Mouse (Mus musculus): Measurements from ENCODE around the gene Tnrc6b. TPM values are rescaled to one million over a fixed set of nuclear protein-coding genes. Genes with fewer than 3 reads are reported as not detected.

Tnrc6b gene
- polyA plus RNA-seq, 1 experiment from 2014 or later, result 37.7 TPM

GRCm38 (mm10) chr15:80931345-80931960 lies 220.3 kb downstream of the Tnrc6b start:
- ATAC-seq (ENCODE audit: insufficient number of reproducible peaks, insufficient read depth, low FRiP score, low TSS enrichment), result no peak
- H3K4me1 ChIP-seq, result peaks cover 7% of the 10 kb centered on the region; the same call in 1 of the 2 replicates
- H3K27me3 ChIP-seq, result no peaks in the 10 kb centered on the region
- no peak overlapping the region for H3K4me2 ChIP-seq (replicated peaks)
- no peak overlapping the region for H3K4me3 ChIP-seq
- peaks cover 44% of the 10 kb centered on the region for H3K36me3 ChIP-seq
- H3K9me3 ChIP-seq, result no peaks in the 10 kb centered on the region
- H3K27ac ChIP-seq, result no peak overlapping the region; the same call in 1 of the 2 replicates
- H3K9ac ChIP-seq, result no peak overlapping the region
- WGBS, result 89% methylated on average over 9 of the region's 9 CpGs

- H3K4me3 ChIP-seq, result no peak overlapping the region
- peaks cover 40% of the 10 kb centered on the region for H3K36me3 ChIP-seq
- H3K27ac ChIP-seq, result no peak overlapping the region
- H3K9ac ChIP-seq, result no peak overlapping the region
- H3K4me1 ChIP-seq, result peaks cover 7% of the 10 kb centered on the region; the same call in 1 of the 2 replicates
- no peak for ATAC-seq (ENCODE audit: insufficient number of reproducible peaks, insufficient read depth, low FRiP score, low TSS enrichment)
- 91% methylated on average over 5 of the region's 5 CpGs for WGBS
- no peaks in the 10 kb centered on the region for H3K27me3 ChIP-seq
- H3K4me2 ChIP-seq (replicated peaks), result no peak overlapping the region
- no peaks in the 10 kb centered on the region for H3K9me3 ChIP-seq
Measured at GRCm38 (mm10) chr15:80934841-80935240, 223.7 kb downstream of the Tnrc6b start.

- H3K27ac ChIP-seq, result no peak overlapping the region
- H3K4me2 ChIP-seq (replicated peaks), result no peak overlapping the region
- 73% methylated on average over 3 of the region's 3 CpGs for WGBS
- no peaks in the 10 kb centered on the region for H3K9me3 ChIP-seq
- H3K36me3 ChIP-seq, result peaks cover 37% of the 10 kb centered on the region
- H3K9ac ChIP-seq, result no peak overlapping the region
- ATAC-seq (ENCODE audit: insufficient number of reproducible peaks, insufficient read depth, low FRiP score, low TSS enrichment), result no peak
- no peaks in the 10 kb centered on the region for H3K27me3 ChIP-seq
- H3K4me3 ChIP-seq, result no peak overlapping the region
- no peaks in the 10 kb centered on the region for H3K4me1 ChIP-seq
Measured at GRCm38 (mm10) chr15:80936686-80937085, 225.6 kb downstream of the Tnrc6b start.

- no peak overlapping the region for H3K4me3 ChIP-seq
- no peak overlapping the region for H3K9ac ChIP-seq
- no peak overlapping the region for H3K4me2 ChIP-seq (replicated peaks)
- no peak for ATAC-seq (ENCODE audit: insufficient number of reproducible peaks, insufficient read depth, low FRiP score, low TSS enrichment)
- no peaks in the 10 kb centered on the region for H3K27me3 ChIP-seq
- peaks cover 25% of the 10 kb centered on the region for H3K36me3 ChIP-seq
- WGBS, result 75% methylated on average over 4 of the region's 4 CpGs
- H3K4me1 ChIP-seq, result no peaks in the 10 kb centered on the region
- no peak overlapping the region for H3K27ac ChIP-seq
- H3K9me3 ChIP-seq, result no peaks in the 10 kb centered on the region
Measured at GRCm38 (mm10) chr15:80938615-80939014, 227.5 kb downstream of the Tnrc6b start.

GRCm38 (mm10) chr15:80939401-80939800 lies 228.3 kb downstream of the Tnrc6b start:
- Histone ChIP-seq H3K27me3 (no peaks in the 10 kb centered on the region), H3K36me3 (peaks cover 23% of the 10 kb centered on the region; the same call in 1 of the 2 replicates), H3K4me3 (no peak overlapping the region), H3K4me2 (replicated peaks) (no peak overlapping the region), H3K9me3 (no peaks in the 10 kb centered on the region), H3K4me1 (no peaks in the 10 kb centered on the region), H3K9ac (no peak overlapping the region), H3K27ac (no peak overlapping the region)
- 87% methylated on average over 5 of the region's 5 CpGs for WGBS
- no peak for ATAC-seq (ENCODE audit: insufficient number of reproducible peaks, insufficient read depth, low FRiP score, low TSS enrichment)

- Histone ChIP-seq H3K9ac (no peak overlapping the region), H3K27me3 (no peaks in the 10 kb centered on the region), H3K4me3 (no peak overlapping the region), H3K4me2 (replicated peaks) (no peak overlapping the region), H3K4me1 (no peaks in the 10 kb centered on the region), H3K36me3 (peaks cover 18% of the 10 kb centered on the region; the same call in 1 of the 2 replicates), H3K9me3 (no peaks in the 10 kb centered on the region), H3K27ac (no peak overlapping the region)
- 91% methylated on average over 6 of the region's 6 CpGs for WGBS
- ATAC-seq (ENCODE audit: insufficient number of reproducible peaks, insufficient read depth, low FRiP score, low TSS enrichment), result no peak
Measured at GRCm38 (mm10) chr15:80941468-80942040, 230.4 kb downstream of the Tnrc6b start.

- WGBS, result 61% methylated on average over 3 of the region's 3 CpGs
- H3K36me3 ChIP-seq, result 0 out of 2 replicates have a peak, but pooled peaks cover 11% of the 10 kb centered on the region
- no peak overlapping the region for H3K4me3 ChIP-seq
- H3K27ac ChIP-seq, result no peak overlapping the region
- no peaks in the 10 kb centered on the region for H3K9me3 ChIP-seq
- no peak overlapping the region for H3K4me2 ChIP-seq (replicated peaks)
- no peak overlapping the region for H3K9ac ChIP-seq
- no peaks in the 10 kb centered on the region for H3K27me3 ChIP-seq
- peaks cover 12% of the 10 kb centered on the region for H3K4me1 ChIP-seq
- ATAC-seq (ENCODE audit: insufficient number of reproducible peaks, insufficient read depth, low FRiP score, low TSS enrichment), result no peak
Measured at GRCm38 (mm10) chr15:80945851-80946250, 234.7 kb downstream of the Tnrc6b start.

GRCm38 (mm10) chr15:80948145-80949135 lies 237.3 kb downstream of the Tnrc6b start, which contains the start of gene Adsl:
Adsl (plus strand) TSS chr15:80948490.
- H3K4me1 ChIP-seq, result peaks cover 12% of the 10 kb centered on the region
- peaks cover 23% of the 10 kb centered on the region for H3K36me3 ChIP-seq
- H3K27ac ChIP-seq, result peak within 1 kb of the TSS; percentile 79
- peak; percentile 88 for ATAC-seq (ENCODE audit: insufficient number of reproducible peaks, insufficient read depth, low FRiP score, low TSS enrichment)
- H3K4me3 ChIP-seq, result peak within 1 kb of the TSS; percentile 93
- no peaks in the 10 kb centered on the region for H3K9me3 ChIP-seq
- WGBS, result under 1% methylated on average over 63 of the region's 63 CpGs
- peak within 1 kb of the TSS; percentile 70 for H3K4me2 ChIP-seq (replicated peaks)
- H3K27me3 ChIP-seq, result no peaks in the 10 kb centered on the region
- H3K9ac ChIP-seq, result peak within 1 kb of the TSS; percentile 74

- Histone ChIP-seq H3K27ac (no peak overlapping the region), H3K4me3 (peak overlapping the region; percentile 93), H3K27me3 (no peaks in the 10 kb centered on the region), H3K9me3 (no peaks in the 10 kb centered on the region), H3K4me2 (replicated peaks) (peak overlapping the region; percentile 70), H3K4me1 (peaks cover 12% of the 10 kb centered on the region), H3K36me3 (peaks cover 33% of the 10 kb centered on the region), H3K9ac (peak overlapping the region; percentile 74)
- ATAC-seq (ENCODE audit: insufficient number of reproducible peaks, insufficient read depth, low FRiP score, low TSS enrichment), result no peak
- 65% methylated on average over 4 of the region's 4 CpGs for WGBS
Measured at GRCm38 (mm10) chr15:80949431-80949830, 238.3 kb downstream of the Tnrc6b start.

- Histone ChIP-seq H3K9me3 (no peaks in the 10 kb centered on the region), H3K27ac (no peak overlapping the region), H3K4me1 (peaks cover 12% of the 10 kb centered on the region), H3K9ac (no peak overlapping the region), H3K36me3 (peaks cover 39% of the 10 kb centered on the region), H3K4me3 (no peak overlapping the region), H3K4me2 (replicated peaks) (peak overlapping the region; percentile 70), H3K27me3 (no peaks in the 10 kb centered on the region)
- ATAC-seq (ENCODE audit: insufficient number of reproducible peaks, insufficient read depth, low FRiP score, low TSS enrichment), result no peak
- 90% methylated on average over 7 of the region's 7 CpGs for WGBS
Measured at GRCm38 (mm10) chr15:80950055-80950454, 238.9 kb downstream of the Tnrc6b start.

- Histone ChIP-seq H3K4me3 (no peak overlapping the region), H3K4me1 (peaks cover 12% of the 10 kb centered on the region), H3K9ac (no peak overlapping the region), H3K36me3 (peaks cover 73% of the 10 kb centered on the region), H3K4me2 (replicated peaks) (no peak overlapping the region), H3K27ac (no peak overlapping the region), H3K9me3 (no peaks in the 10 kb centered on the region), H3K27me3 (no peaks in the 10 kb centered on the region)
- no peak for ATAC-seq (ENCODE audit: insufficient number of reproducible peaks, insufficient read depth, low FRiP score, low TSS enrichment)
- WGBS, result 91% methylated on average over 9 of the region's 9 CpGs
Measured at GRCm38 (mm10) chr15:80953971-80954370, 242.9 kb downstream of the Tnrc6b start.
